Mouse (Mus musculus) ES-E14 (cell line): Measurements from ENCODE around the gene Gm9821.

Experiments
- CHD2 ChIP-seq: IDR thresholded peaks from 2 replicates; pipeline ENCODE4 v1.6.1; 2014; ENCODE audit warnings: mild to moderate bottlenecking, low read depth, low read length, inconsistent platforms
- HCFC1 ChIP-seq: IDR thresholded peaks from 2 replicates; pipeline ENCODE4 v1.6.1; 2012; ENCODE audit warnings: low read length, inconsistent platforms, borderline replicate concordance; ENCODE audit not compliant: insufficient read depth
- ZC3H11A ChIP-seq: IDR thresholded peaks from 2 replicates; pipeline ENCODE4 v1.6.1; 2012; ENCODE audit warnings: low read depth, mild to moderate bottlenecking, inconsistent platforms, low read length, borderline replicate concordance

GRCm38 (mm10) chr2:91921181-91921789, 24.2 kb upstream of the Gm9821 start:
- TF ChIP-seq CHD2 (no peak), HCFC1 (no peak), ZC3H11A (no peak)
